Mouse (Mus musculus) CH12.LX (cell line): ENCODE measurements around the gene Yars.

Experiments used
- BHLHE40 ChIP-seq: IDR thresholded peaks from 2 replicates; pipeline ENCODE4 v1.6.1; 2011; ENCODE audit warnings: mild to moderate bottlenecking, low read depth, low read length, improper control_type of control experiment
- CTCF ChIP-seq, 2 experiments: IDR thresholded peaks in 1 of 2; conservative IDR thresholded peaks in 1 of 2; 2 replicates each; pipeline ENCODE4 v1.5.1; 2011 to 2012; ENCODE audit warnings: low read depth in 2 of 2, low read length in 2 of 2, improper control_type of control experiment in 1 of 2, inconsistent platforms in 1 of 2, mild to moderate bottlenecking in 1 of 2, moderate library complexity in 1 of 2
- MXI1 ChIP-seq: IDR thresholded peaks from 2 replicates; pipeline ENCODE4 v1.6.1; 2011; ENCODE audit warnings: mild to moderate bottlenecking, low read depth, low read length, improper control_type of control experiment
- MYC ChIP-seq: IDR thresholded peaks from 2 replicates; pipeline ENCODE4 v1.6.1; 2011; ENCODE audit warnings: low read depth, mild to moderate bottlenecking, improper control_type of control experiment, low read length
- POLR2A ChIP-seq: IDR thresholded peaks from 2 replicates; pipeline ENCODE4 v1.6.1; 2011; ENCODE audit warnings: low read depth, mild to moderate bottlenecking, improper control_type of control experiment, low read length
- POLR2AphosphoS2 ChIP-seq: IDR thresholded peaks from 2 replicates; pipeline ENCODE4 v1.6.1; 2011; ENCODE audit warnings: low read depth, low read length, improper control_type of control experiment
- USF2 ChIP-seq: conservative IDR thresholded peaks from 2 replicates; pipeline ENCODE4 v1.6.1; 2011; ENCODE audit warnings: low read depth, low read length, improper control_type of control experiment

DNA sequence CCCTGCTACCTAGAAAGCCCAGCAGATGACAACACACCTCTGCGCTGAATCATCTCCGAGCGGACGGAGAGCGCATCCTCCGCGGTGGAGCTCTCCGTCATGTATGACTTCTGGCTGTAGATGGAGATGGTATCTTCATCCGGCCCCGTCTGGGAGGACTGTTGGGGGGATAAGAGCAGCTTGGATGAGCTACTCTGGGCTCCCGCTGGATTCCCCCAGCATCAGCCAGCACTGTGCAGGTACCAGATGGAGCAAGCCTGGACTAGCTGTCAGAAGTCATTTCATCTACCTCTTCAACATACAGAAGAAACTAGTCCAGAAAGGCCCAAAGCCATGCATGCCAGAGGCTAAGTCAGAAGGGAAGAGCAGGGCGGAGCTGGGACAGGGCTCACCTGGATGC, 35.8 kb downstream of the Yars start:
- TF ChIP-seq MXI1, result no peak
- no peak for TF ChIP-seq POLR2A
- TF ChIP-seq POLR2AphosphoS2, result no peak
- no peak for TF ChIP-seq BHLHE40
- no peak for TF ChIP-seq USF2
- no peak for TF ChIP-seq CTCF (conservative IDR thresholded peaks at IDR 0.05 in 1 of 2, IDR thresholded peaks at IDR 0.05 in 1 of 2; ENCODE audit: low read depth in 2 of 2, low read length in 2 of 2)
- no peak for TF ChIP-seq MYC
